Mouse (Mus musculus): Measurements from ENCODE around the gene Dnah9. TPM values are rescaled to one million over a fixed set of nuclear protein-coding genes. Genes with fewer than 3 reads are reported as not detected.

Gene Dnah9
- total and polyA plus RNA-seq, 3 experiments: 0.38 TPM; not detected in 2

- Histone ChIP-seq H3K9me3 (replicated peaks) (no peaks in the 10 kb centered on the region), H3K36me3 (replicated peaks) (no peaks in the 10 kb centered on the region), H3K4me1 (ENCODE audit: insufficient read depth, low read depth, low read length) (no peaks in the 10 kb centered on the region), H3K4me3 (ENCODE audit: low read depth, low read length) (no peak overlapping the region), H3K27me3 (ENCODE audit: insufficient read depth, low read length) (peaks cover 5% of the 10 kb centered on the region; the same call in 1 of the 2 replicates)
- no peak for TF ChIP-seq GATA2 (IDR thresholded peaks at IDR 0.05; ENCODE audit: borderline replicate concordance, low read depth, low read length)
- TF ChIP-seq CTCF (IDR thresholded peaks at IDR 0.05; ENCODE audit: low read depth, low read length): no peak
- no peak for TF ChIP-seq TAL1 (conservative IDR thresholded peaks at IDR 0.05; ENCODE audit: low read depth, low read length)
- TF ChIP-seq GATA1 (IDR thresholded peaks at IDR 0.05; ENCODE audit: borderline replicate concordance, low read length): no peak
- TF ChIP-seq POLR2AphosphoS5 (IDR thresholded peaks at IDR 0.05; ENCODE audit: insufficient replicate concordance, low read depth, low read length): no peak
- ATAC-seq (ENCODE audit: extremely low read depth, insufficient number of reproducible peaks, low FRiP score, poor library complexity, severe bottlenecking) (no peak), DNase-seq (ENCODE audit: low spot score) (no peak)
These were observed 259.2 kb downstream of the Dnah9 start for GRCm38 (mm10) chr11:65909195-65909594.

- DNase-seq (ENCODE audit: low spot score) (no peak), ATAC-seq (ENCODE audit: extremely low read depth, insufficient number of reproducible peaks, low FRiP score, poor library complexity, severe bottlenecking) (no peak)
- TF ChIP-seq GATA2 (IDR thresholded peaks at IDR 0.05; ENCODE audit: borderline replicate concordance, low read depth, low read length) (no peak), POLR2AphosphoS5 (IDR thresholded peaks at IDR 0.05; ENCODE audit: insufficient replicate concordance, low read depth, low read length) (no peak), TAL1 (conservative IDR thresholded peaks at IDR 0.05; ENCODE audit: low read depth, low read length) (no peak), CTCF (IDR thresholded peaks at IDR 0.05; ENCODE audit: low read depth, low read length) (no peak), GATA1 (IDR thresholded peaks at IDR 0.05; ENCODE audit: borderline replicate concordance, low read length) (no peak)
- Histone ChIP-seq H3K4me3 (ENCODE audit: low read depth, low read length) (no peak overlapping the region), H3K36me3 (replicated peaks) (no peaks in the 10 kb centered on the region), H3K4me1 (ENCODE audit: insufficient read depth, low read depth, low read length) (no peaks in the 10 kb centered on the region), H3K27me3 (ENCODE audit: insufficient read depth, low read length) (peaks cover 5% of the 10 kb centered on the region; the same call in 1 of the 2 replicates), H3K9me3 (replicated peaks) (no peaks in the 10 kb centered on the region)
These were observed 262.9 kb downstream of the Dnah9 start for GRCm38 (mm10) chr11:65905487-65905886.

- Histone ChIP-seq H3K4me1 (ENCODE audit: insufficient read depth, low read depth, low read length) (no peaks in the 10 kb centered on the region), H3K9me3 (replicated peaks) (no peaks in the 10 kb centered on the region), H3K36me3 (replicated peaks) (no peaks in the 10 kb centered on the region), H3K27me3 (ENCODE audit: insufficient read depth, low read length) (peaks cover 5% of the 10 kb centered on the region; the same call in 1 of the 2 replicates), H3K4me3 (ENCODE audit: low read depth, low read length) (no peak overlapping the region)
- DNase-seq (ENCODE audit: low spot score) (no peak), ATAC-seq (ENCODE audit: extremely low read depth, insufficient number of reproducible peaks, low FRiP score, poor library complexity, severe bottlenecking) (no peak)
- TF ChIP-seq POLR2AphosphoS5 (IDR thresholded peaks at IDR 0.05; ENCODE audit: insufficient replicate concordance, low read depth, low read length) (no peak), CTCF (IDR thresholded peaks at IDR 0.05; ENCODE audit: low read depth, low read length) (no peak), GATA1 (IDR thresholded peaks at IDR 0.05; ENCODE audit: borderline replicate concordance, low read length) (no peak), GATA2 (IDR thresholded peaks at IDR 0.05; ENCODE audit: borderline replicate concordance, low read depth, low read length) (no peak), TAL1 (conservative IDR thresholded peaks at IDR 0.05; ENCODE audit: low read depth, low read length) (no peak)
These were observed 264.4 kb downstream of the Dnah9 start for GRCm38 (mm10) chr11:65903944-65904343.

GRCm38 (mm10) chr11:65881465-65881864, 286.9 kb downstream of the Dnah9 start:
- Histone ChIP-seq H3K4me3 (ENCODE audit: low read depth, low read length) (no peak overlapping the region), H3K27me3 (ENCODE audit: insufficient read depth, low read length) (no peaks in the 10 kb centered on the region), H3K36me3 (replicated peaks) (no peaks in the 10 kb centered on the region), H3K4me1 (ENCODE audit: insufficient read depth, low read depth, low read length) (no peaks in the 10 kb centered on the region), H3K9me3 (replicated peaks) (no peaks in the 10 kb centered on the region)
- no peak for DNase-seq (ENCODE audit: low spot score)
- TF ChIP-seq POLR2AphosphoS5 (IDR thresholded peaks at IDR 0.05; ENCODE audit: insufficient replicate concordance, low read depth, low read length): no peak
- TF ChIP-seq CTCF (IDR thresholded peaks at IDR 0.05; ENCODE audit: low read depth, low read length): no peak
- no peak for TF ChIP-seq TAL1 (conservative IDR thresholded peaks at IDR 0.05; ENCODE audit: low read depth, low read length)
- no peak for TF ChIP-seq GATA2 (IDR thresholded peaks at IDR 0.05; ENCODE audit: borderline replicate concordance, low read depth, low read length)
- no peak for ATAC-seq (ENCODE audit: extremely low read depth, insufficient number of reproducible peaks, low FRiP score, poor library complexity, severe bottlenecking)

- H3K4me1 ChIP-seq (ENCODE audit: insufficient read depth, low read depth, low read length): no peaks in the 10 kb centered on the region
- H3K4me3 ChIP-seq (ENCODE audit: low read depth, low read length): no peak overlapping the region
- H3K9me3 ChIP-seq (replicated peaks): no peaks in the 10 kb centered on the region
- no peak for ATAC-seq (ENCODE audit: extremely low read depth, insufficient number of reproducible peaks, low FRiP score, poor library complexity, severe bottlenecking)
- TF ChIP-seq GATA1 (IDR thresholded peaks at IDR 0.05; ENCODE audit: borderline replicate concordance, low read length) (no peak), GATA2 (IDR thresholded peaks at IDR 0.05; ENCODE audit: borderline replicate concordance, low read depth, low read length) (no peak)
- no peaks in the 10 kb centered on the region for H3K36me3 ChIP-seq (replicated peaks)
- DNase-seq (ENCODE audit: low spot score): no peak
- H3K27me3 ChIP-seq (ENCODE audit: insufficient read depth, low read length): no peaks in the 10 kb centered on the region
These were observed 291.1 kb downstream of the Dnah9 start for GRCm38 (mm10) chr11:65877146-65877775.

GRCm38 (mm10) chr11:65861476-65861875, 306.9 kb downstream of the Dnah9 start:
- no peaks in the 10 kb centered on the region for H3K4me1 ChIP-seq (ENCODE audit: insufficient read depth, low read depth, low read length)
- H3K4me3 ChIP-seq (ENCODE audit: low read depth, low read length): no peak overlapping the region
- TF ChIP-seq TAL1 (conservative IDR thresholded peaks at IDR 0.05; ENCODE audit: low read depth, low read length) (no peak), CTCF (IDR thresholded peaks at IDR 0.05; ENCODE audit: low read depth, low read length) (no peak), POLR2AphosphoS5 (IDR thresholded peaks at IDR 0.05; ENCODE audit: insufficient replicate concordance, low read depth, low read length) (no peak), GATA1 (IDR thresholded peaks at IDR 0.05; ENCODE audit: borderline replicate concordance, low read length) (no peak), GATA2 (IDR thresholded peaks at IDR 0.05; ENCODE audit: borderline replicate concordance, low read depth, low read length) (no peak)
- peaks cover 3% of the 10 kb centered on the region; the same call in 1 of the 2 replicates for H3K27me3 ChIP-seq (ENCODE audit: insufficient read depth, low read length)
- no peaks in the 10 kb centered on the region for H3K9me3 ChIP-seq (replicated peaks)
- no peaks in the 10 kb centered on the region for H3K36me3 ChIP-seq (replicated peaks)
- DNase-seq (ENCODE audit: low spot score) (no peak), ATAC-seq (ENCODE audit: extremely low read depth, insufficient number of reproducible peaks, low FRiP score, poor library complexity, severe bottlenecking) (no peak)

All from G1E (cell line).